Mouse (Mus musculus) CH12.LX (cell line): ENCODE measurements around the gene Zc3h18.
A peak's percentile ranks its signal among the peaks of the same experiment; 100 is the strongest.

Experiments used
- BHLHE40 ChIP-seq: IDR thresholded peaks from 2 replicates; pipeline ENCODE4 v1.6.1; 2011; ENCODE audit warnings: mild to moderate bottlenecking, low read depth, low read length, improper control_type of control experiment
- CTCF ChIP-seq, 2 experiments: IDR thresholded peaks in 1 of 2; conservative IDR thresholded peaks in 1 of 2; 2 replicates each; pipeline ENCODE4 v1.5.1; 2011 to 2012; ENCODE audit warnings: low read depth in 2 of 2, low read length in 2 of 2, improper control_type of control experiment in 1 of 2, inconsistent platforms in 1 of 2, mild to moderate bottlenecking in 1 of 2, moderate library complexity in 1 of 2
- MAFK ChIP-seq: IDR thresholded peaks from 2 replicates; pipeline ENCODE4 v1.6.1; 2011; ENCODE audit warnings: low read length, improper control_type of control experiment; ENCODE audit not compliant: insufficient replicate concordance
- POLR2A ChIP-seq: IDR thresholded peaks from 2 replicates; pipeline ENCODE4 v1.6.1; 2011; ENCODE audit warnings: low read depth, mild to moderate bottlenecking, improper control_type of control experiment, low read length

- TF ChIP-seq POLR2A (no peak), BHLHE40 (peak; percentile 45; the same call in 1 of the 2 replicates), MAFK (no peak), CTCF (conservative IDR thresholded peaks at IDR 0.05 in 1 of 2, IDR thresholded peaks at IDR 0.05 in 1 of 2; ENCODE audit: low read depth in 2 of 2, low read length in 2 of 2) (no peak)
Observed at GRCm38 (mm10) chr8:122436146-122436545, 59.7 kb downstream of the Zc3h18 start.
